Mouse (Mus musculus) frontal cortex, adult (tissue): ENCODE data around the gene Hibch.
A peak's percentile ranks its signal among the peaks of the same experiment; 100 is the strongest.

Source experiments
- ATAC-seq: cut with Nextera tagmentation; 2 replicates; pipeline ENCODE4 v1.9.2; 2017; ENCODE audit warnings: mild to moderate bottlenecking, moderate library complexity, mixed read lengths; ENCODE audit not compliant: low TSS enrichment

Hibch gene

GRCm38 (mm10) chr1:52844782-52845665 is at the start of gene Hibch:
Hibch (plus strand) TSS chr1:52844929.
- ATAC-seq, result peak; percentile 97

GRCm38 (mm10) chr1:52795927-52796326 is 48.8 kb upstream of the Hibch start:
- no peak for ATAC-seq

- ATAC-seq, result peak; percentile 75
These were observed 45.5 kb upstream of the Hibch start for GRCm38 (mm10) chr1:52799056-52799726.

GRCm38 (mm10) chr1:52799772-52800171 is 45.0 kb upstream of the Hibch start:
- peak; percentile 75 for ATAC-seq

GRCm38 (mm10) chr1:52800340-52800740 is 44.4 kb upstream of the Hibch start:
- ATAC-seq, result peak; percentile 74

- ATAC-seq, result no peak
These were observed 43.1 kb upstream of the Hibch start for GRCm38 (mm10) chr1:52801651-52802050.

GRCm38 (mm10) chr1:52802406-52802975 is 42.2 kb upstream of the Hibch start:
- ATAC-seq, result no peak

- ATAC-seq, result no peak
These were observed 39.7 kb upstream of the Hibch start for GRCm38 (mm10) chr1:52805041-52805440.

- no peak for ATAC-seq
These were observed 36.3 kb upstream of the Hibch start for GRCm38 (mm10) chr1:52808456-52808855.

- ATAC-seq, result 0 out of 2 replicates have a peak, but pooled peaks have one; percentile 2
These were observed 28.4 kb upstream of the Hibch start for GRCm38 (mm10) chr1:52816232-52816891.

GRCm38 (mm10) chr1:52816910-52817812 is 27.6 kb upstream of the Hibch start, which contains the start of gene Inpp1:
Inpp1 (minus strand) TSS chr1:52817688.
- peak; percentile 90 for ATAC-seq

- no peak; the same call in 1 of the 2 replicates for ATAC-seq
These were observed 26.9 kb upstream of the Hibch start for GRCm38 (mm10) chr1:52817813-52818147.

- no peak for ATAC-seq
These were observed 5.6 kb upstream of the Hibch start for GRCm38 (mm10) chr1:52839099-52839498.

- ATAC-seq, result no peak
These were observed 375 bp upstream of the Hibch start for GRCm38 (mm10) chr1:52844354-52844753.

- no peak for ATAC-seq
These were observed 1.8 kb downstream of the Hibch start for GRCm38 (mm10) chr1:52846556-52846955.

GRCm38 (mm10) chr1:52849422-52849821 is 4.7 kb downstream of the Hibch start:
- no peak for ATAC-seq

- peak; percentile 90 for ATAC-seq
These were observed 9.3 kb downstream of the Hibch start for GRCm38 (mm10) chr1:52854029-52854428.

GRCm38 (mm10) chr1:52855904-52856601 is 11.3 kb downstream of the Hibch start:
- no peak for ATAC-seq

- no peak for ATAC-seq
These were observed 19.5 kb downstream of the Hibch start for GRCm38 (mm10) chr1:52864220-52864619.

GRCm38 (mm10) chr1:52866007-52866406 is 21.3 kb downstream of the Hibch start:
- no peak for ATAC-seq
